Mouse (Mus musculus) heart, embryonic 12.5 days (tissue): ENCODE results near the gene Clcnka. TPM values are rescaled to one million over a fixed set of nuclear protein-coding genes. Genes with fewer than 3 reads are reported as not detected.
A peak's percentile ranks its signal among the peaks of the same experiment; 100 is the strongest.

ENCODE experiments used
- ATAC-seq: fragments of 200-750 bp; cut with Nextera tagmentation; 2 replicates; pipeline ENCODE4 v1.8.0; 2017; ENCODE audit warnings: moderate TSS enrichment, moderate library complexity; ENCODE audit not compliant: insufficient number of reproducible peaks, low FRiP score
- H3K27ac ChIP-seq: fragments of 300-500 bp; sonication (generic); 2 replicates; pipeline ENCODE4 v1.5.1; 2016; ENCODE audit warnings: mild to moderate bottlenecking, moderate library complexity; ENCODE audit not compliant: poor library complexity, severe bottlenecking
- H3K27me3 ChIP-seq: fragments of 300-500 bp; sonication (generic); replicated peaks from 2 replicates; pipeline ENCODE4 v1.6.1; 2016; ENCODE audit warnings: mild to moderate bottlenecking, moderate library complexity
- H3K36me3 ChIP-seq: fragments of 300-500 bp; sonication (generic); 2 replicates; pipeline ENCODE4 v1.6.1; 2016; ENCODE audit warnings: mild to moderate bottlenecking, moderate library complexity
- H3K4me1 ChIP-seq: fragments of 300-500 bp; sonication (generic); replicated peaks from 2 replicates; pipeline ENCODE4 v1.6.1; 2016; ENCODE audit warnings: mild to moderate bottlenecking
- H3K4me2 ChIP-seq: fragments of 300-500 bp; sonication (generic); 2 replicates; pipeline ENCODE4 v1.6.1; 2016; ENCODE audit warnings: mild to moderate bottlenecking, moderate library complexity
- H3K4me3 ChIP-seq: fragments of 300-500 bp; sonication (generic); 2 replicates; pipeline ENCODE4 v1.5.1; 2016; ENCODE audit warnings: mild to moderate bottlenecking
- H3K9ac ChIP-seq: fragments of 300-500 bp; sonication (generic); 2 replicates; pipeline ENCODE4 v1.6.1; 2016; ENCODE audit warnings: mild to moderate bottlenecking, moderate library complexity
- H3K9me3 ChIP-seq: fragments of 300-500 bp; sonication (generic); replicated peaks from 2 replicates; pipeline ENCODE4 v1.6.1; 2016; ENCODE audit warnings: mild to moderate bottlenecking, moderate library complexity
- WGBS: fragments of 180-500 bp; shearing (Covaris S2); methylation state at CpG from one replicate; pipeline ENCODE4 v1.1.7; 2016; 5-methylcytosine and 5-hydroxymethylcytosine counted together
- polyA plus RNA-seq: library from polyadenylated mRNA; unstranded; fragments of >200 nt; fragmentation: Nextera tagmentation; extraction: Ambion mirVana; gene quantifications from 2 replicates; pipeline ENCODE4 v1.2.1, GENCODE M21; 2016

Clcnka gene
- polyA plus RNA-seq, 1 experiment from 2014 or later: 0.06 TPM

- Histone ChIP-seq H3K4me3 (peak within 1 kb of the TSS; percentile 69), H3K36me3 (no peaks in the 10 kb centered on the region), H3K9ac (peak within 1 kb of the TSS; percentile 79), H3K4me1 (peaks cover 13% of the 10 kb centered on the region), H3K27me3 (peaks cover 71% of the 10 kb centered on the region), H3K27ac (0 out of 2 replicates have a peak within 1 kb of the TSS, but pooled peaks have one; percentile 5), H3K4me2 (peak within 1 kb of the TSS; percentile 100), H3K9me3 (no peaks in the 10 kb centered on the region)
- no peak for ATAC-seq
- WGBS: under 1% methylated on average over 65 of the region's 71 CpGs
These were observed 30.3 kb downstream of the Clcnka start, which contains the start of gene Fam131c for GRCm38 (mm10) chr4:141367997-141368791. TSS of gene Fam131c (plus strand) at chr4:141368220.

GRCm38 (mm10) chr4:141365876-141366275, 32.6 kb downstream of the Clcnka start:
- Histone ChIP-seq H3K27ac (no peak overlapping the region), H3K9me3 (no peaks in the 10 kb centered on the region), H3K4me3 (no peak overlapping the region), H3K4me2 (no peak overlapping the region), H3K36me3 (no peaks in the 10 kb centered on the region), H3K9ac (no peak overlapping the region), H3K27me3 (peaks cover 55% of the 10 kb centered on the region), H3K4me1 (peaks cover 13% of the 10 kb centered on the region)
- ATAC-seq: no peak
- WGBS: 42% methylated on average over 7 of the region's 7 CpGs

GRCm38 (mm10) chr4:141365126-141365525, 33.4 kb downstream of the Clcnka start:
- no peaks in the 10 kb centered on the region for H3K36me3 ChIP-seq
- no peaks in the 10 kb centered on the region for H3K9me3 ChIP-seq
- H3K27me3 ChIP-seq: peaks cover 53% of the 10 kb centered on the region
- ATAC-seq: no peak
- no peak overlapping the region for H3K9ac ChIP-seq
- peaks cover 13% of the 10 kb centered on the region for H3K4me1 ChIP-seq
- 61% methylated on average over 8 of the region's 8 CpGs for WGBS
- H3K27ac ChIP-seq: no peak overlapping the region
- no peak overlapping the region for H3K4me3 ChIP-seq
- H3K4me2 ChIP-seq: no peak overlapping the region

- no peaks in the 10 kb centered on the region for H3K9me3 ChIP-seq
- H3K4me2 ChIP-seq: no peak overlapping the region
- H3K4me1 ChIP-seq: peaks cover 12% of the 10 kb centered on the region
- H3K27ac ChIP-seq: no peak overlapping the region
- H3K9ac ChIP-seq: no peak overlapping the region
- 20% methylated on average over 11 of the region's 11 CpGs for WGBS
- no peaks in the 10 kb centered on the region for H3K36me3 ChIP-seq
- H3K27me3 ChIP-seq: peaks cover 42% of the 10 kb centered on the region
- no peak overlapping the region for H3K4me3 ChIP-seq
- no peak for ATAC-seq
These were observed 35.5 kb downstream of the Clcnka start for GRCm38 (mm10) chr4:141362937-141363548.

GRCm38 (mm10) chr4:141360846-141361245, 37.7 kb downstream of the Clcnka start:
- Histone ChIP-seq H3K9me3 (peaks cover 6% of the 10 kb centered on the region; the same call in 1 of the 2 replicates), H3K9ac (no peak overlapping the region), H3K27ac (no peak overlapping the region), H3K27me3 (peaks cover 21% of the 10 kb centered on the region), H3K4me2 (no peak overlapping the region), H3K4me1 (0 out of 2 replicates have a peak, but pooled peaks cover 5% of the 10 kb centered on the region), H3K36me3 (no peaks in the 10 kb centered on the region), H3K4me3 (no peak overlapping the region)
- WGBS: 37% methylated on average over 7 of the region's 7 CpGs
- no peak for ATAC-seq

- H3K36me3 ChIP-seq: no peaks in the 10 kb centered on the region
- no peak overlapping the region for H3K27ac ChIP-seq
- H3K9ac ChIP-seq: no peak overlapping the region
- H3K27me3 ChIP-seq: peaks cover 5% of the 10 kb centered on the region
- 77% methylated on average over 6 of the region's 6 CpGs for WGBS
- H3K4me3 ChIP-seq: no peak overlapping the region
- H3K4me2 ChIP-seq: no peak overlapping the region
- peaks cover 6% of the 10 kb centered on the region; the same call in 1 of the 2 replicates for H3K9me3 ChIP-seq
- 0 out of 2 replicates have a peak, but pooled peaks cover 5% of the 10 kb centered on the region for H3K4me1 ChIP-seq
- no peak for ATAC-seq
These were observed 39.3 kb downstream of the Clcnka start for GRCm38 (mm10) chr4:141359222-141359621.

- Histone ChIP-seq H3K9me3 (peaks cover 6% of the 10 kb centered on the region; the same call in 1 of the 2 replicates), H3K4me3 (no peak overlapping the region), H3K4me1 (0 out of 2 replicates have a peak, but pooled peaks cover 8% of the 10 kb centered on the region), H3K9ac (no peak overlapping the region), H3K27me3 (no peaks in the 10 kb centered on the region), H3K4me2 (no peak overlapping the region), H3K27ac (no peak overlapping the region), H3K36me3 (no peaks in the 10 kb centered on the region)
- no peak for ATAC-seq
These were observed 40.7 kb downstream of the Clcnka start for GRCm38 (mm10) chr4:141357811-141358210.

- Histone ChIP-seq H3K9me3 (peaks cover 6% of the 10 kb centered on the region; the same call in 1 of the 2 replicates), H3K36me3 (no peaks in the 10 kb centered on the region), H3K9ac (no peak overlapping the region), H3K27ac (no peak overlapping the region), H3K4me3 (no peak overlapping the region), H3K27me3 (no peaks in the 10 kb centered on the region), H3K4me2 (no peak overlapping the region), H3K4me1 (0 out of 2 replicates have a peak, but pooled peaks cover 7% of the 10 kb centered on the region)
- WGBS: 67% methylated on average over 8 of the region's 8 CpGs
- 0 out of 2 replicates have a peak, but pooled peaks have one; percentile 10 for ATAC-seq
These were observed 44.7 kb downstream of the Clcnka start for GRCm38 (mm10) chr4:141353868-141354267.

- H3K27me3 ChIP-seq: no peaks in the 10 kb centered on the region
- H3K9me3 ChIP-seq: peaks cover 6% of the 10 kb centered on the region; the same call in 1 of the 2 replicates
- WGBS: 79% methylated on average over 5 of the region's 5 CpGs
- no peak overlapping the region for H3K4me2 ChIP-seq
- no peak overlapping the region for H3K27ac ChIP-seq
- H3K4me1 ChIP-seq: 0 out of 2 replicates have a peak, but pooled peaks cover 7% of the 10 kb centered on the region
- no peak for ATAC-seq
- no peak overlapping the region for H3K9ac ChIP-seq
- H3K4me3 ChIP-seq: no peak overlapping the region
- H3K36me3 ChIP-seq: no peaks in the 10 kb centered on the region
These were observed 45.5 kb downstream of the Clcnka start for GRCm38 (mm10) chr4:141352986-141353385.

GRCm38 (mm10) chr4:141351972-141352371, 46.6 kb downstream of the Clcnka start:
- no peak overlapping the region for H3K4me3 ChIP-seq
- 57% methylated on average over 7 of the region's 7 CpGs for WGBS
- no peaks in the 10 kb centered on the region; the same call in 1 of the 2 replicates for H3K9me3 ChIP-seq
- H3K4me2 ChIP-seq: no peak overlapping the region
- no peak for ATAC-seq
- H3K4me1 ChIP-seq: peaks cover 16% of the 10 kb centered on the region
- H3K36me3 ChIP-seq: no peaks in the 10 kb centered on the region
- no peak overlapping the region for H3K9ac ChIP-seq
- H3K27me3 ChIP-seq: no peaks in the 10 kb centered on the region
- no peak overlapping the region for H3K27ac ChIP-seq

GRCm38 (mm10) chr4:141350015-141350414, 48.5 kb downstream of the Clcnka start:
- no peak overlapping the region for H3K9ac ChIP-seq
- no peak overlapping the region for H3K4me3 ChIP-seq
- WGBS: 73% methylated on average over 12 of the region's 12 CpGs
- peaks cover 6% of the 10 kb centered on the region; the same call in 1 of the 2 replicates for H3K9me3 ChIP-seq
- H3K36me3 ChIP-seq: no peaks in the 10 kb centered on the region
- ATAC-seq: no peak
- no peak overlapping the region for H3K27ac ChIP-seq
- H3K27me3 ChIP-seq: no peaks in the 10 kb centered on the region
- H3K4me2 ChIP-seq: no peak overlapping the region
- peaks cover 16% of the 10 kb centered on the region for H3K4me1 ChIP-seq
